Mouse (Mus musculus) lung, postnatal 0 days (tissue): ENCODE measurements around the gene Scrg1.

Source experiments
- CTCF ChIP-seq: IDR thresholded peaks from 2 replicates; pipeline ENCODE4 v1.5.1; 2016; ENCODE audit warnings: antibody characterized with exemption, mild to moderate bottlenecking
- EP300 ChIP-seq: IDR thresholded peaks from 2 replicates; pipeline ENCODE4 v1.6.1; 2016; ENCODE audit warnings: antibody characterized with exemption, mild to moderate bottlenecking, control low read depth

- TF ChIP-seq CTCF (no peak), EP300 (no peak)
These were observed 19.8 kb upstream of the Scrg1 start for GRCm38 (mm10) chr8:57435768-57436436.
